In genomic region chr6:49208297-49208930, GRCm38 (mm10) we compare ENCODE assay signal across 1 mouse cellular context.
A peak's percentile ranks its signal among the peaks of the same experiment; 100 is the strongest.
TF ChIP-seq lines count a peak whose summit lies in the region.

No protein-coding gene starts in this region.

TF ChIP-seq in CH12.LX, 34 proteins besides CTCF, POLR2A, EP300 and RAD21 (continued from another document):
- TF ChIP-seq ETS1 (conservative IDR thresholded peaks at IDR 0.05; ENCODE audit: low read depth, low read length) (no peak), SMC3 (IDR thresholded peaks at IDR 0.05; ENCODE audit: low read depth, low read length) (peak; percentile 46), HCFC1 (IDR thresholded peaks at IDR 0.05; ENCODE audit: low read depth, low read length) (no peak), MXI1 (IDR thresholded peaks at IDR 0.05; ENCODE audit: low read depth, low read length) (peak; percentile 76; the same call in 1 of the 2 replicates), TCF12 (IDR thresholded peaks at IDR 0.05; ENCODE audit: low read depth, low read length) (peak; percentile 38; the same call in 1 of the 2 replicates), ZMIZ1 (IDR thresholded peaks at IDR 0.05; ENCODE audit: low read depth, low read length) (0 out of 2 replicates have a peak, but pooled peaks have one; percentile 34), SIN3A (IDR thresholded peaks at IDR 0.05; ENCODE audit: low read length) (peak; percentile 91), MYC (IDR thresholded peaks at IDR 0.05; ENCODE audit: low read depth, low read length) (0 out of 2 replicates have a peak, but pooled peaks have one; percentile 13), NELFE (IDR thresholded peaks at IDR 0.05; ENCODE audit: low read depth, low read length) (0 out of 2 replicates have a peak, but pooled peaks have one; percentile 31), ELF1 (IDR thresholded peaks at IDR 0.05; ENCODE audit: low read depth, low read length) (0 out of 2 replicates have a peak, but pooled peaks have one; percentile 26), MEF2A (IDR thresholded peaks at IDR 0.05; ENCODE audit: borderline replicate concordance, low read depth, low read length) (0 out of 2 replicates have a peak, but pooled peaks have one; percentile 48), MAX (IDR thresholded peaks at IDR 0.05; ENCODE audit: low read length) (no peak), PAX5 (IDR thresholded peaks at IDR 0.05; ENCODE audit: low read length) (no peak), ZNF384 (IDR thresholded peaks at IDR 0.05; ENCODE audit: low read depth, low read length) (no peak), CHD1 (IDR thresholded peaks at IDR 0.05; ENCODE audit: low read depth, low read length) (no peak), USF1 (IDR thresholded peaks at IDR 0.05; ENCODE audit: low read depth, low read length) (no peak), USF2 (conservative IDR thresholded peaks at IDR 0.05; ENCODE audit: low read depth, low read length) (no peak), CHD2 (IDR thresholded peaks at IDR 0.05; ENCODE audit: low read length) (no peak)
